Mouse (Mus musculus): ENCODE data around the gene Bach2.

The Bach2 gene

GRCm38 (mm10) chr4:32324967-32325366, 86.4 kb downstream of the Bach2 start:
- in situ Hi-C loops (cut with MboI, MseI), result no loop called here

- in situ Hi-C loops (cut with MboI, MseI), result no loop called here
These were observed 87.0 kb downstream of the Bach2 start for GRCm38 (mm10) chr4:32325596-32325995.

- in situ Hi-C loops (cut with MboI, MseI), result no loop called here
These were observed 87.7 kb downstream of the Bach2 start for GRCm38 (mm10) chr4:32326279-32326678.

- in situ Hi-C loops (cut with MboI, MseI), result no loop called here
These were observed 88.3 kb downstream of the Bach2 start for GRCm38 (mm10) chr4:32326860-32327259.

GRCm38 (mm10) chr4:32327626-32328025, 89.0 kb downstream of the Bach2 start:
- in situ Hi-C loops (cut with MboI, MseI), result no loop called here

- in situ Hi-C loops (cut with MboI, MseI), result no loop called here
These were observed 90.0 kb downstream of the Bach2 start for GRCm38 (mm10) chr4:32328561-32328960.

GRCm38 (mm10) chr4:32330584-32331314, 92.1 kb downstream of the Bach2 start:
- in situ Hi-C loops (cut with MboI, MseI), result loop anchor here in 1 of 2 experiments (5.0 kb wide), 1 partner anchor 78 kb away; no protein-coding TSS in a partner anchor

GRCm38 (mm10) chr4:32332028-32332427, 93.4 kb downstream of the Bach2 start:
- in situ Hi-C loops (cut with MboI, MseI), result loop anchor here in 1 of 2 experiments (5.0 kb wide), 1 partner anchor 80 kb away; no protein-coding TSS in a partner anchor

- in situ Hi-C loops (cut with MboI, MseI), result loop anchor here in 1 of 2 experiments (5.0 kb wide), 1 partner anchor 82 kb away; no protein-coding TSS in a partner anchor
These were observed 95.5 kb downstream of the Bach2 start for GRCm38 (mm10) chr4:32334131-32334530.

- in situ Hi-C loops (cut with MboI, MseI), result loop anchor here in 1 of 2 experiments (5.0 kb wide), 1 partner anchor 82 kb away; no protein-coding TSS in a partner anchor
These were observed 96.2 kb downstream of the Bach2 start for GRCm38 (mm10) chr4:32334765-32335164.

GRCm38 (mm10) chr4:32335659-32336058, 97.1 kb downstream of the Bach2 start:
- in situ Hi-C loops (cut with MboI, MseI), result no loop called here

- in situ Hi-C loops (cut with MboI, MseI), result no loop called here
These were observed 98.0 kb downstream of the Bach2 start for GRCm38 (mm10) chr4:32336642-32337041.

GRCm38 (mm10) chr4:32337638-32338037, 99.0 kb downstream of the Bach2 start:
- in situ Hi-C loops (cut with MboI, MseI), result no loop called here

GRCm38 (mm10) chr4:32338451-32338850, 99.8 kb downstream of the Bach2 start:
- in situ Hi-C loops (cut with MboI, MseI), result no loop called here

GRCm38 (mm10) chr4:32340844-32341243, 102.2 kb downstream of the Bach2 start:
- in situ Hi-C loops (cut with MboI, MseI), result loop anchor here (5.0 kb wide), 2 partner anchors 49 to 89 kb away; no protein-coding TSS in a partner anchor

- in situ Hi-C loops (cut with MboI, MseI), result loop anchor here (5.0 kb wide), 2 partner anchors 50 to 90 kb away; no protein-coding TSS in a partner anchor
These were observed 103.7 kb downstream of the Bach2 start for GRCm38 (mm10) chr4:32342269-32342668.

GRCm38 (mm10) chr4:32343256-32344165, 104.9 kb downstream of the Bach2 start:
- in situ Hi-C loops (cut with MboI, MseI), result loop anchor here (5.0 kb wide), 2 partner anchors 51 to 91 kb away; no protein-coding TSS in a partner anchor

- in situ Hi-C loops (cut with MboI, MseI), result loop anchor here (5.0 kb wide), 2 partner anchors 52 to 92 kb away; no protein-coding TSS in a partner anchor
These were observed 105.7 kb downstream of the Bach2 start for GRCm38 (mm10) chr4:32344276-32344675.

GRCm38 (mm10) chr4:32347202-32347601, 108.6 kb downstream of the Bach2 start:
- in situ Hi-C loops (cut with MboI, MseI), result no loop called here

GRCm38 (mm10) chr4:32347711-32348110, 109.1 kb downstream of the Bach2 start:
- in situ Hi-C loops (cut with MboI, MseI), result no loop called here

- in situ Hi-C loops (cut with MboI, MseI), result no loop called here
These were observed 110.8 kb downstream of the Bach2 start for GRCm38 (mm10) chr4:32349361-32349760.

GRCm38 (mm10) chr4:32351236-32351635, 112.6 kb downstream of the Bach2 start:
- in situ Hi-C loops (cut with MboI, MseI), result no loop called here
